Mouse (Mus musculus) midbrain, embryonic 11.5 days (tissue): ENCODE measurements around the gene Epm2a. TPM values are rescaled to one million over a fixed set of nuclear protein-coding genes. Genes with fewer than 3 reads are reported as not detected.

Experiments used
- ATAC-seq: fragments of 200-750 bp; cut with Nextera tagmentation; 2 replicates; pipeline ENCODE4 v1.8.0; 2017; ENCODE audit warnings: moderate TSS enrichment, moderate library complexity; ENCODE audit not compliant: low FRiP score
- DNase-seq: peaks from one replicate; pipeline ENCODE4 v3.0.0; 2015; ENCODE audit warnings: low spot score; ENCODE audit errors: missing footprints
- H3K27ac ChIP-seq: fragments of 300-500 bp; sonication (generic); 2 replicates; pipeline ENCODE4 v1.5.1; 2014; ENCODE audit warnings: low read depth, low read length
- H3K27me3 ChIP-seq: fragments of 300-500 bp; sonication (generic); 2 replicates; pipeline ENCODE4 v1.6.1; 2014; ENCODE audit warnings: mild to moderate bottlenecking, low read length, moderate library complexity, mixed read lengths; ENCODE audit not compliant: control insufficient read depth, insufficient read depth
- H3K36me3 ChIP-seq: fragments of 300-500 bp; sonication (generic); 2 replicates; pipeline ENCODE4 v1.6.1; 2014; ENCODE audit warnings: mild to moderate bottlenecking, low read length, moderate library complexity, mixed read lengths; ENCODE audit not compliant: control insufficient read depth, insufficient read depth
- H3K4me1 ChIP-seq: fragments of 300-500 bp; sonication (generic); 2 replicates; pipeline ENCODE4 v1.6.1; 2014; ENCODE audit warnings: low read length; ENCODE audit not compliant: control insufficient read depth, insufficient read depth
- H3K4me2 ChIP-seq: fragments of 300-500 bp; sonication (generic); 2 replicates; pipeline ENCODE4 v1.6.1; 2014; ENCODE audit warnings: mild to moderate bottlenecking, moderate library complexity
- H3K4me3 ChIP-seq: fragments of 300-500 bp; sonication (generic); 2 replicates; pipeline ENCODE4 v1.5.1; 2014; ENCODE audit warnings: low read depth, low read length
- H3K9ac ChIP-seq: fragments of 300-500 bp; sonication (generic); 2 replicates; pipeline ENCODE4 v1.6.1; 2014; ENCODE audit warnings: low read length
- H3K9me3 ChIP-seq: fragments of 300-500 bp; sonication (generic); 2 replicates; pipeline ENCODE4 v1.6.1; 2016; ENCODE audit warnings: low read length; ENCODE audit not compliant: control insufficient read depth
- WGBS: fragments of 180-500 bp; shearing (Covaris S2); extraction: QIAGEN DNeasy Blood & Tissue Kit; methylation state at CpG from one replicate; pipeline ENCODE4 v1.1.7; 2014; 5-methylcytosine and 5-hydroxymethylcytosine counted together
- polyA plus RNA-seq: library from polyadenylated mRNA; unstranded; fragments of >200 nt; fragmentation: Nextera tagmentation; extraction: Ambion mirVana; gene quantifications from 2 replicates; pipeline ENCODE4 v1.2.1, GENCODE M21; 2014

Gene Epm2a
- polyA plus RNA-seq, 1 experiment from 2014 or later = 0.70 TPM

GRCm38 (mm10) chr10:11491956-11492355 lies 148.8 kb downstream of the Epm2a start:
- peaks cover 3% of the 10 kb centered on the region; the same call in 1 of the 2 replicates for H3K9me3 ChIP-seq
- 42% methylated on average over 28 of the region's 28 CpGs for WGBS

More at GRCm38 (mm10) chr10:11491956-11492355, 148.8 kb downstream of the Epm2a start:
- ATAC-seq (peak; percentile 92), DNase-seq (peak; percentile 98)
- H3K4me2 ChIP-seq = no peak overlapping the region
- H3K4me1 ChIP-seq = no peaks in the 10 kb centered on the region
- no peaks in the 10 kb centered on the region for H3K36me3 ChIP-seq
- no peak overlapping the region for H3K9ac ChIP-seq
- H3K4me3 ChIP-seq = no peak overlapping the region
- H3K27ac ChIP-seq = no peak overlapping the region
- no peaks in the 10 kb centered on the region for H3K27me3 ChIP-seq

Other genes with a start within 250 kb of the Epm2a start
- gene Shprh, start 194.0 kb upstream of the Epm2a start, polyA plus RNA-seq = 26.7 and 29.8 TPM in 2 replicates
- 40.9 and 46.6 TPM in 2 replicates for gene Fbxo30, start 62.1 kb upstream of the Epm2a start, polyA plus RNA-seq